Mouse (Mus musculus): ENCODE results near the gene Wfdc13.

GRCm38 (mm10) chr2:164705991-164706390 lies 21.1 kb downstream of the Wfdc13 start:
- TF ChIP-seq CTCF (IDR thresholded peaks at IDR 0.05; ENCODE audit: low read depth, low read length): no peak
- no peak for TF ChIP-seq POLR2A (IDR thresholded peaks at IDR 0.05; ENCODE audit: borderline replicate concordance, low read depth, low read length)

All from bone marrow macrophage, adult 2 months (primary cell).